Mouse (Mus musculus): ENCODE results near the gene Cmc2.

GRCm38 (mm10) chr8:116873586-116873985 lies 47.7 kb downstream of the Cmc2 start:
- TF ChIP-seq USF1 (IDR thresholded peaks at IDR 0.05; ENCODE audit: low read depth): no peak
- TF ChIP-seq MAX (IDR thresholded peaks at IDR 0.05; ENCODE audit: low read depth): no peak
- no peak for TF ChIP-seq POLR2A (IDR thresholded peaks at IDR 0.05; ENCODE audit: insufficient read length, low read depth)
- TF ChIP-seq TCF3 (IDR thresholded peaks at IDR 0.05; ENCODE audit: insufficient read length, low read depth): no peak
- TF ChIP-seq POLR2AphosphoS2 (IDR thresholded peaks at IDR 0.05; ENCODE audit: insufficient read length, low read depth): no peak
- no peak for TF ChIP-seq MYOD1 (IDR thresholded peaks at IDR 0.05; ENCODE audit: control insufficient read depth in 1 of 3, insufficient read length in 2 of 3, low read depth in 2 of 3)
- no peak for TF ChIP-seq E2F4 (IDR thresholded peaks at IDR 0.05; ENCODE audit: insufficient read depth)
- TF ChIP-seq CEBPB (IDR thresholded peaks at IDR 0.05; ENCODE audit: insufficient read depth, poor library complexity, severe bottlenecking): no peak
- TF ChIP-seq TCF12 (IDR thresholded peaks at IDR 0.05; ENCODE audit: insufficient read depth, poor library complexity, severe bottlenecking): no peak
